Mouse (Mus musculus) testis, adult 2 months (tissue): ENCODE data around the gene Ecel1.

ENCODE experiments used
- CTCF ChIP-seq: fragments of 200-500 bp; IDR thresholded peaks from 2 replicates; pipeline ENCODE4 v1.5.1; 2012; ENCODE audit warnings: low read depth, mild to moderate bottlenecking, inconsistent platforms, low read length, moderate library complexity; ENCODE audit not compliant: control insufficient read depth, insufficient read depth, insufficient replicate concordance
- POLR2A ChIP-seq: fragments of 200-500 bp; IDR thresholded peaks from 2 replicates; pipeline ENCODE4 v1.6.1; 2012; ENCODE audit warnings: low read depth, mild to moderate bottlenecking, inconsistent platforms, low read length, moderate library complexity; ENCODE audit not compliant: control insufficient read depth

DNA sequence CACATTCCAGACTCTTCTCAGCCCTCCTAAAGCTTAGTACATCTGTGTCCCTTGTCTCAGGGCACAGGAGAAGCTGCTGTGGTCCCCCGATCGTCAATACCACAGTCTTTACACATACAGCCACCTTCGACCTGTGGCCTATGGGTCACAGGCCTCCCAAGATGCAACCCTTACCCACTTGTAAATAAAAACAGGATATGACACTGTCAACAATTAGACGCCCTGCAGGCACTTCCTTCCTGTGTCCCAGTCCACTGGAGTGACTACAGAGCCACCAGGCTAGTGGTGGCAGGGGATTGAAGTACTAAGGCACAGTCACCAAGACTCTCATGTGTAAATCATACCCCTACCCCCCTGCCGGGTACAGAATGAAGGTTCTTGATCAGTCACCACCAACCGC, 48.7 kb upstream of the Ecel1 start:
- no peak for TF ChIP-seq POLR2A
- TF ChIP-seq CTCF = no peak
